Mouse (Mus musculus) hindbrain, embryonic 11.5 days (tissue): Measurements from ENCODE around the gene Gm21969. TPM values are rescaled to one million over a fixed set of nuclear protein-coding genes. Genes with fewer than 3 reads are reported as not detected.
A peak's percentile ranks its signal among the peaks of the same experiment; 100 is the strongest.

Experiments used
- ATAC-seq: fragments of 200-750 bp; cut with Nextera tagmentation; 2 replicates; pipeline ENCODE4 v1.8.0; 2017; ENCODE audit warnings: mild to moderate bottlenecking, moderate TSS enrichment, moderate library complexity; ENCODE audit not compliant: low FRiP score
- DNase-seq: peaks from one replicate; pipeline ENCODE4 v3.0.0-alpha.2; 2015; ENCODE audit warnings: low spot score
- H3K27ac ChIP-seq: fragments of 300-500 bp; sonication (generic); 2 replicates; pipeline ENCODE4 v1.5.1; 2014; ENCODE audit warnings: mild to moderate bottlenecking, low read depth, low read length
- H3K27me3 ChIP-seq: fragments of 300-500 bp; sonication (generic); 2 replicates; pipeline ENCODE4 v1.6.1; 2014; ENCODE audit warnings: mild to moderate bottlenecking, low read length, moderate library complexity, mixed read lengths; ENCODE audit not compliant: control insufficient read depth, insufficient read depth
- H3K36me3 ChIP-seq: fragments of 300-500 bp; sonication (generic); 2 replicates; pipeline ENCODE4 v1.6.1; 2014; ENCODE audit warnings: mild to moderate bottlenecking, low read length, moderate library complexity, mixed read lengths; ENCODE audit not compliant: control insufficient read depth, insufficient read depth
- H3K4me1 ChIP-seq: fragments of 300-500 bp; sonication (generic); replicated peaks from 2 replicates; pipeline ENCODE4 v1.6.1; 2014; ENCODE audit warnings: low read length, mixed read lengths; ENCODE audit not compliant: control insufficient read depth, insufficient read depth
- H3K4me2 ChIP-seq: fragments of 300-500 bp; sonication (generic); replicated peaks from 2 replicates; pipeline ENCODE4 v1.6.1; 2014; ENCODE audit warnings: mild to moderate bottlenecking, low read depth, low read length
- H3K4me3 ChIP-seq: fragments of 300-500 bp; sonication (generic); 2 replicates; pipeline ENCODE4 v1.5.1; 2014; ENCODE audit warnings: low read depth, low read length
- H3K9ac ChIP-seq: fragments of 300-500 bp; sonication (generic); 2 replicates; pipeline ENCODE4 v1.6.1; 2014; ENCODE audit warnings: low read depth, low read length
- H3K9me3 ChIP-seq: fragments of 300-500 bp; sonication (generic); 2 replicates; pipeline ENCODE4 v1.6.1; 2016; ENCODE audit warnings: low read length; ENCODE audit not compliant: control insufficient read depth
- WGBS: fragments of 180-500 bp; shearing (Covaris S2); extraction: QIAGEN DNeasy Blood & Tissue Kit; methylation state at CpG from one replicate; pipeline ENCODE4 v1.1.7; 2014; 5-methylcytosine and 5-hydroxymethylcytosine counted together
- polyA plus RNA-seq: library from polyadenylated mRNA; unstranded; fragments of >200 nt; fragmentation: Nextera tagmentation; extraction: Ambion mirVana; gene quantifications from 2 replicates; pipeline ENCODE4 v1.2.1, GENCODE M21; 2014

The Gm21969 gene
- polyA plus RNA-seq, 1 experiment from 2014 or later, result not detected

DNA sequence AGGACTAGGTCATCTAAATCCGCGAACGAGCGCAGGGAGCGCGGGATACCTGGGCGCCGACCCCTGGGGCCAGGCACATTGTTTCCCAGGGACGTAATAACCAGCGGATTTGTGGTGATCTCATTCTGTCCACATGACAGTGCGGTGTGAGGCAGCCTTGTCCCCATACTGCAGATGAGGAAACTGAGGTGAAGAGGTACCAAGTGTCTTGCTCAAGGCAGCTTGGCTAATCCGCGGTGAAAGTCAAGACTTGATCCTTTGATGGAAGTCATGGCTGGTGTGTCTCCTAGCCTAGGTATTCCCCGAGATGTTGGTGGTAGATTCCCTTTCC, 27.3 kb upstream of the Gm21969 start:
- Histone ChIP-seq H3K27me3 (no peaks in the 10 kb centered on the region; the same call in 1 of the 2 replicates), H3K9me3 (no peaks in the 10 kb centered on the region), H3K36me3 (no peaks in the 10 kb centered on the region), H3K4me2 (peak overlapping the region; percentile 97), H3K27ac (peak overlapping the region; percentile 92; the same call in 1 of the 2 replicates), H3K9ac (peak overlapping the region; percentile 73), H3K4me3 (peak overlapping the region; percentile 76), H3K4me1 (peaks cover 13% of the 10 kb centered on the region)
- WGBS, result 10% methylated on average over 14 of the region's 14 CpGs
- no peak for ATAC-seq
- DNase-seq, result peak; percentile 56

DNA sequence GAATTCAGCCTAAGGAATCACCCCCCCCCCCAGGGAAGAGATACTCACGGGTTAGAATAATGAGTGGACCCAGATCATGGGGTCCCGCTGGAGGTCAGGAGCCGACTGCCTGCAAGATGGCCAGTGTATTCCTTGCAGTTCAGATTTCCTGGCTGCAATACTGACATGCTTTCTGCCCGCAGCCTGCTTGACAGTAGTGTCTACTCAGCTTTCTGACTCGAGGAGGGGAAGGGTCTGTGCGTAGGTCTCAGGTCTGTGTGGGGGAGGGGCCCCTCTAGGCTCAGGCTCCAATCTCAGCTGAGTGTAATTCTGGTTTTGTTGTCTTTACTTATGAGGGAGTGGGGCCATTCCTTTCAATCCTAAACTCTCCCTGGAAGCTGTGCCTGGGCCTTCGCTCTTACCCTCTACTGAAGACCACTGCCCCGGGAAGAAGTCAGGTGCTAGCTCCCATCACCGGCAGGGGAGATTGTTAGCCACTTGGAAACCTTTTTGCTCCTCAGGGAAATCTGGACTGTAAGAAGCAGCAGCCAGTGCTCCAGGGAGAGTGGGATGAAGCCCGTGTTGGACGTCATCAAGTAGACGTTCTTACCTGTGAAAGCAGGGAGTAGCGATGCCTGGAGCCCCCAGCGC, 26.6 kb upstream of the Gm21969 start:
- 50% methylated on average over 14 of the region's 14 CpGs for WGBS
- peak overlapping the region; percentile 97 for H3K4me2 ChIP-seq
- no peak overlapping the region for H3K9ac ChIP-seq
- H3K27me3 ChIP-seq, result no peaks in the 10 kb centered on the region; the same call in 1 of the 2 replicates
- peaks cover 20% of the 10 kb centered on the region for H3K4me1 ChIP-seq
- ATAC-seq (no peak), DNase-seq (peak; percentile 46)
- H3K36me3 ChIP-seq, result no peaks in the 10 kb centered on the region
- H3K4me3 ChIP-seq, result peak overlapping the region; percentile 76
- no peaks in the 10 kb centered on the region for H3K9me3 ChIP-seq
- H3K27ac ChIP-seq, result no peak overlapping the region

DNA sequence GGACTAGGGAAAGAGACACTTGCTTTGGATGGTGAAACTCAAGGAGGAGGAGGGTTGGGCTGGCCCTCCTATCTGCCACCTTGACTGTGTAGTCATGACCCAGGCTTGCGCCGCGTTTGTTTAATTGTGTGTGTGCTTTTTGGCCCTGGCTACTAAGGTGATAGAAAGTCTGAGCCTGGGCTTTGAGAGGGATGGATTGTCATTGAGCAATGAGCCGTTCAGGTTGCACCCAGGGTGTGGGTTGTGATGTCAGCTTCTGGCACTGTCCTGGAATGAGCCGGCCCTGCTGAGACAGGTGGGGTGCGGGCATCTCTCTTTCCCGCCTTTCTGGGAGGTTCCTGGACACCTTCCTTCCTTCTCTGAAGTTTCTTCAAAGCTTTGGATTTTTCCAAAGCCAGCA, 26.0 kb upstream of the Gm21969 start:
- Histone ChIP-seq H3K9ac (no peak overlapping the region), H3K4me2 (peak overlapping the region; percentile 97), H3K36me3 (no peaks in the 10 kb centered on the region), H3K9me3 (no peaks in the 10 kb centered on the region), H3K27me3 (no peaks in the 10 kb centered on the region; the same call in 1 of the 2 replicates), H3K4me1 (peaks cover 23% of the 10 kb centered on the region), H3K27ac (no peak overlapping the region), H3K4me3 (peak overlapping the region; percentile 76)
- no peak for ATAC-seq
- DNase-seq, result no peak
- WGBS, result 79% methylated on average over 7 of the region's 7 CpGs

DNA sequence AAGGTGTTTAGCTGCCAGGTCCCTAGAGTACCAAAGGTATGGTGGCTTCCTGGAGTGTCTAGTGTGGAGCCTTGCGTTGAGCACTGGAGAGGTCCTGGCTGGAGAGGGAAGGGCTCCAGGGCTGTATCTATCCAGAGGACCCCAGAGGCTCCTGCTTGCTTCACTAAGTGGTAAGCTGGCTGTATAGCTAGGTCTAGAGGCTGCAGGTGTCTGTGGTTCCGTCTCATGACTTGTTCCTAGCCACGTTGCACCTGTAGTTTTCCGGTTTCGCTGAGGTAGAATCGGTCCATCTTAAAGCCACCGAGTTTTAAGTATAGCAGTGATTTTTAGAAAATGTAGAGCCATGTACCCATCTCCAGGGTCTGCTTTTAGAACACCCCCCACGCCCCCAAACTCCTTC, 24.6 kb upstream of the Gm21969 start:
- Histone ChIP-seq H3K4me1 (peaks cover 23% of the 10 kb centered on the region), H3K27ac (no peak overlapping the region), H3K9me3 (no peaks in the 10 kb centered on the region), H3K4me3 (no peak overlapping the region), H3K4me2 (no peak overlapping the region), H3K36me3 (no peaks in the 10 kb centered on the region), H3K27me3 (no peaks in the 10 kb centered on the region), H3K9ac (no peak overlapping the region)
- ATAC-seq (no peak), DNase-seq (no peak)
- WGBS, result 94% methylated on average over 8 of the region's 8 CpGs

DNA sequence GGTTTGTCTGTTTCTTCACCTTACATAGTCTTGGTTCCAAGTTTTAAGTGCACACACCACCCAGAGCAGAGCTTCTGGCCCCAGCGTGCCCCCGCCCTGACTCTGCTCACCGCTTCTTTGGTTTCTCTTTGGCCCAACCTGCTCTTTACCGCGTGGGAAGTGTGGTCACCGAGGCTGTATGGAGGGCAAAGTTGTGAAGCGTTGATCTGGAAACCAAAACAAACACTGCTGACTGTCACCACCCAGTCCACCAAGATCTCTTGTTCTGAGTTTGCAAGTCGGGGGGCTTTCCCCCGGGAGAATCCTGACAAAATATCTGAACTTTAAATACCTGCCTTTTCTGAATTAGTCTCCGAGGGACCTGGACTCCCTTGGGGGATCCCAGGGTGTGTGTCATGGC, 24.0 kb upstream of the Gm21969 start:
- Histone ChIP-seq H3K9me3 (no peaks in the 10 kb centered on the region), H3K36me3 (no peaks in the 10 kb centered on the region), H3K4me3 (no peak overlapping the region), H3K4me1 (peaks cover 23% of the 10 kb centered on the region), H3K4me2 (no peak overlapping the region), H3K27me3 (no peaks in the 10 kb centered on the region), H3K9ac (no peak overlapping the region), H3K27ac (no peak overlapping the region)
- 60% methylated on average over 10 of the region's 10 CpGs for WGBS
- ATAC-seq, result no peak
- no peak for DNase-seq

DNA sequence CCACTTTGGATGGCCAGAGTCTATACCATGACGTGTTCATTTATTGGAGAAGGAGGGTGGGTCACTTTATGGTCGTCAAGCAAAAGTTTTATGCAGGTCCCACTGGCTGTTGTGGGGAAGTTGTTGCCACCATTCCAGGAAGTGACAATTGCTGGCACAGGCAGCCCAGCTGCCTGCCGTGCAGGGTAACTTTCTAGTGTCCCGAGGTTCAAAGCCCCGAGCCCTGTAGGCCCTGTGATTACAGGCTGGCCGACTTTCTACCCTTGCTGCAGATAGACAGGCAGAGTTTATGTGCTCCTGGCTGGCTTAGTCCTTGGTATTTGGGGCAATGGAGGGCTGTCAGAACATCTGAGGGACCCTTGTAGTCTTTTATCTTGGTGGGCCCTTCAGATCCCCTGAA, 23.5 kb upstream of the Gm21969 start:
- Histone ChIP-seq H3K9ac (no peak overlapping the region), H3K4me1 (peaks cover 23% of the 10 kb centered on the region), H3K27me3 (no peaks in the 10 kb centered on the region), H3K36me3 (no peaks in the 10 kb centered on the region), H3K4me3 (no peak overlapping the region), H3K9me3 (no peaks in the 10 kb centered on the region), H3K27ac (no peak overlapping the region), H3K4me2 (no peak overlapping the region)
- 65% methylated on average over 6 of the region's 6 CpGs for WGBS
- ATAC-seq, result no peak
- DNase-seq, result no peak

DNA sequence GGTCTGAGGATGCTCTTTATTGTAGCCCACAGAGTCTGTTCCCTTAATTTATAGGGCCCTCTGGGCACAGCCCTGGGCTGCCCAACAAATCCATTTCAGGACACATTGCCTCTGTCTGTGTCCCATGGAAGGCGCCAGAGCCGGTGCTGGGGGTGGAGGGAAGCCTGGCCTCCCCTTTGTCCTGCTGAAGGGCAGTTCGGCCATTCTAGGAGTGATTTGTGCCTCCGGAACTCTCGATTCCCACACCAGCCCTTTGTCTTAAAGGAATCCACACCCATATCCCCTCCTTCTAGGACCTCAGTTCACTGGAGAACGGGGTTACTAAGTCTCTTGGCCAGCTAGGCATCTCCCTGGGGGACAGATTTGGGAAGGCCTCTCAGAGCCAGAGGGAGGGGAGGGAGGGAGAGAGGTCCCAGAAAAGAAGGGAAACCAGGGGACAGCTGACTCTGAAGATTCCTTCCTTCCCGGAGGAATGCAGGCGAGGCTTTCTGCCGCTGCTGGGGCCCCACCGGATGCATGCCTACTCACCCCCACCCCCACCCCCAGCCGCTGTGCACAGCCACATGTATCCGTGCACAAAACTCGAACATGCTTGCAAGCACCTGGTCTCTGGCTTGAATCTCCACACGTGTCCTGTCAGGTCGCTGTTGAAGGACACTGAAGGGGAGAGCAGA, 22.2 kb upstream of the Gm21969 start:
- H3K4me1 ChIP-seq, result peaks cover 23% of the 10 kb centered on the region
- peak overlapping the region; percentile 30 for H3K4me2 ChIP-seq
- 8% methylated on average over 15 of the region's 15 CpGs for WGBS
- no peak overlapping the region for H3K4me3 ChIP-seq
- no peaks in the 10 kb centered on the region for H3K9me3 ChIP-seq
- H3K36me3 ChIP-seq, result no peaks in the 10 kb centered on the region
- H3K27me3 ChIP-seq, result no peaks in the 10 kb centered on the region
- H3K9ac ChIP-seq, result peak overlapping the region; percentile 53
- peak; percentile 54 for DNase-seq
- ATAC-seq, result peak; percentile 23; the same call in 1 of the 2 replicates
- H3K27ac ChIP-seq, result peak overlapping the region; percentile 70

DNA sequence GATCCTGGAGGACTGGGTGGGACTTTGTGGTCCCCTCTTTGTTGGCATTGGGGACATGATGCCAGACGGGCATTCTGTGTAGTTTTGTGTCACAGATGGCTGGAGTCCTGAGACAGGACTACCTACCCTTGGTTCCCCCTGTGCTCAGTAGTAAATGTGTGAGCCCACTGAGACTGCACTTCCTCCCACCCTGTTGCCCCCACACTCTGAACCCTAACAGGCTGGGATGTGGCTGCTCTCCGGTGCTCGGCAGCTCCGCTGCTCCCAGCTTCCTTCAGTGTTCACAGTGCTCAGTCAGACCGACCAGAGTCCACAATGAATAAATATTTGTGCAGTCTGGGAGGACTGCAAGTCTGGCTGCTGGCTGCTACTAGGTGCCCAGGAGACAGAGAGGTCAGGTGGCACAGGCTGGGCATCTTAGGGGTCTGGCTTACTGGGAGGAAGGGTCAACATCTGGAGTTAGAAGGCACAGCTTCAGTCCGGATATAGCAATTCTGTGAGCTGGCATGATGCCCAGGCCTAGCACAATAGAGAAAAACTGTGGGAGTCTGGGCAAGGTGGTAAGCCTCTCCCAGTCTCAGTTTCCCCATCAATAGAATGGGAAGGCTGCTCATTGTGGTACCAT, 21.4 kb upstream of the Gm21969 start:
- no peak; the same call in 1 of the 2 replicates for ATAC-seq
- H3K4me3 ChIP-seq, result no peak overlapping the region

More for the DNA sequence above, 21.4 kb upstream of the Gm21969 start:
- Histone ChIP-seq H3K36me3 (no peaks in the 10 kb centered on the region), H3K27ac (peak overlapping the region; percentile 70; the same call in 1 of the 2 replicates), H3K9me3 (no peaks in the 10 kb centered on the region), H3K27me3 (no peaks in the 10 kb centered on the region), H3K9ac (no peak overlapping the region), H3K4me2 (no peak overlapping the region), H3K4me1 (peaks cover 19% of the 10 kb centered on the region)
- DNase-seq, result no peak
- 54% methylated on average over 6 of the region's 6 CpGs for WGBS
